ENCODE assay signal across 8 mouse cellular contexts in the genomic region with DNA sequence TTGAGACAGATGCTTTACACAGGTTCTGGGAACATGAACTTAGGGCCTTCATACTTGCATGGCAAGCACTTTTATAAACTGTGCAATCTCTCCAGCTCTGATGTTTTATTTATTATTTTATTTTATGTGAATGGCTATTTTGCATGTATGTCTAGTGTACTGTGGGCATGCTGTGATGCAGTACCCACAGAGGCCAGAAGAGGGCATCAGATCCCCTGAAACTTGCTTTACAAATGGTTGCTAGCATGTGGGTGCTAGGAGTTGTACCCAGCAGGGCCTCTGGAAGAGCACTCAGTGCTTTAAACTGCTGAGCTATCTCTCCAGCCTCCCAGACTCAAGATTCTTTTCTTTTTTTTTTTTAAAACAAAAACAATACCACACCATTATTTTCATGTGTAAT. TPM values are rescaled to one million over a fixed set of nuclear protein-coding genes. Genes with fewer than 3 reads are reported as not detected.
DNase-seq lines count a peak whose midpoint lies in the region; ATAC-seq and TF ChIP-seq lines count a peak whose summit lies in the region.

No protein-coding gene starts in this region.

- H3K4me1 ChIP-seq in E14TG2a.4 (replicated peaks; ENCODE audit: low read depth, low read length): no peaks in the 10 kb centered on the region
- H3K4me1 ChIP-seq in hindbrain, embryonic 14.5 days (replicated peaks; ENCODE audit: control insufficient read depth, insufficient read depth, low read length): no peaks in the 10 kb centered on the region

- H3K36me3 ChIP-seq in E14TG2a.4 (ENCODE audit: insufficient read depth, low read length): no peaks in the 10 kb centered on the region
- H3K36me3 ChIP-seq in hindbrain, embryonic 14.5 days (replicated peaks; ENCODE audit: control insufficient read depth, insufficient read depth): no peaks in the 10 kb centered on the region

- H3K4me3 ChIP-seq in E14TG2a.4 (replicated peaks; ENCODE audit: low read length): no peak overlapping the region
- no peak overlapping the region for H3K4me3 ChIP-seq in hindbrain, embryonic 14.5 days (replicated peaks; ENCODE audit: low read length)

- no peak overlapping the region for H3K9ac ChIP-seq in hindbrain, embryonic 14.5 days

- no peaks in the 10 kb centered on the region for H3K27me3 ChIP-seq in E14TG2a.4 (ENCODE audit: insufficient read depth, low read length)
- H3K27me3 ChIP-seq in hindbrain, embryonic 14.5 days (ENCODE audit: control insufficient read depth, insufficient read depth, low read length): no peaks in the 10 kb centered on the region

- TF ChIP-seq CTCF in E14TG2a.4 (conservative IDR thresholded peaks at IDR 0.05; ENCODE audit: low read length): peak; percentile 84

- H3K27ac ChIP-seq in hindbrain, embryonic 14.5 days: no peak overlapping the region

- intact Hi-C loops in left cerebral cortex, postnatal 14 days (cut with DNase I): loop anchor here (10.0 kb wide), 1 partner anchor 102 kb away; no protein-coding TSS in a partner anchor
- intact Hi-C loops in left cerebral cortex, postnatal 36 days (cut with DNase I): loop anchor here (10.0 kb wide), 1 partner anchor 92 kb away; no protein-coding TSS in a partner anchor

- H3K9me3 ChIP-seq in E14TG2a.4 (ENCODE audit: low read length): no peaks in the 10 kb centered on the region
- H3K9me3 ChIP-seq in hindbrain, embryonic 14.5 days (ENCODE audit: control insufficient read depth, low read length): no peaks in the 10 kb centered on the region

- no peak overlapping the region for H3K4me2 ChIP-seq in hindbrain, embryonic 14.5 days (replicated peaks)

- ATAC-seq in common myeloid progenitor, adult 5-6 weeks (replicated peaks; ENCODE audit: low read depth, poor library complexity, severe bottlenecking): peak; percentile 74
- no peak for ATAC-seq in hindbrain, embryonic 14.5 days (ENCODE audit: low FRiP score)

- peak; percentile 9 to 16 for DNase-seq in left cerebral cortex, postnatal 14 days (ENCODE audit: low spot score in 2 of 2)
- no peak for DNase-seq in left cerebral cortex, postnatal 36 days (ENCODE audit: low spot score in 2 of 2)
- DNase-seq in adipocyte (ENCODE audit: low spot score): peak; percentile 22
- DNase-seq in kidney, postnatal 36 days: peak; percentile 12 to 67
- peak; percentile 13 for DNase-seq in retina, adult 2 months (ENCODE audit: low read depth, low spot score)
- no peak for DNase-seq in hindbrain, embryonic 14.5 days (ENCODE audit: low spot score)

RNA-seq across cellular contexts. Expression of a gene that starts 38.8 kb away (rescaled TPM):
- 10 to 100 TPM; 34.0 to 34.6 TPM for total RNA-seq in left cerebral cortex, postnatal 14 days (2021)
- 10 to 100 TPM; 36.1 to 40.2 TPM for total RNA-seq in left cerebral cortex, postnatal 36 days (2021)
- total RNA-seq in common myeloid progenitor, adult 5-6 weeks (2017): 57.8 and 61.8 TPM in 2 replicates
- 25.6 and 27.8 TPM in 2 replicates for polyA plus RNA-seq in hindbrain, embryonic 14.5 days (2014; fragmentation: Nextera tagmentation; extraction: Ambion mirVana)

Comparison
In these comparisons a context has a peak if more than half of its experiments do, and no peak if none do; other contexts are left out.
1. DNase-seq: peak in left cerebral cortex, postnatal 14 days (2 of 2), adipocyte (single experiment), kidney, postnatal 36 days (2 of 2) and retina, adult 2 months (single experiment); none in left cerebral cortex, postnatal 36 days (0 of 2) and hindbrain, embryonic 14.5 days (single experiment).